Mouse (Mus musculus) cerebellum, adult 2 months (tissue): ENCODE measurements at regions not wholly inside any gene's neighbourhood (a gene's known extent, or its start where the extent isn't known, plus 50 kb on each side); places are given as distances from the start of the nearest gene placed in this dataset.

Experiments
- CTCF ChIP-seq: fragments of 200-500 bp; IDR thresholded peaks from 2 replicates; pipeline ENCODE4 v1.5.1; 2011; ENCODE audit warnings: low read depth, mild to moderate bottlenecking, control low read depth, low read length, moderate library complexity, borderline replicate concordance; ENCODE audit not compliant: insufficient read depth
- POLR2A ChIP-seq: fragments of 200-500 bp; IDR thresholded peaks from 2 replicates; pipeline ENCODE4 v1.6.1; 2011; ENCODE audit warnings: low read length, control low read depth, borderline replicate concordance; ENCODE audit not compliant: insufficient read depth

DNA sequence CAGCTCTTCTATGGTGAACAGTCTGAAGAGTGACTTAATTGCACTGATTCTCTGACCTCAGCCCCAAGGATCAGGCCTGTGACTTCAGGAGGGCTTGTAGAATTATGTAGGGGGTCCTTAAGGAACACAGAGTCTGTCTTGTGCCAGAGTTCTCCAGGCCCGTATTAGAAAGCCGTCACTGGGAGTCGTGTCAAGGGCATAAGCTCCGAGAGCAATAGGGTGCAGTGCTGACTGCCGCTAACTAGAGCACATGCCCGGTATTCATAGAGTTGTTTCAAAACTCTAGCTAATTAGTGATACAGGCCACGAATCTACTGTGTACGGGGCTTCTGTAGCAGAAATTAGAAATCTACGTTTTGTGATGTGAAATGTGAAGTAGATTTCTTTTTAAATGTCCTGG is 179.7 kb upstream of the N4bp1 start:
- TF ChIP-seq CTCF (no peak), POLR2A (no peak)
